Comparison of ENCODE assay signal across 22 mouse cellular contexts in the genomic region with DNA sequence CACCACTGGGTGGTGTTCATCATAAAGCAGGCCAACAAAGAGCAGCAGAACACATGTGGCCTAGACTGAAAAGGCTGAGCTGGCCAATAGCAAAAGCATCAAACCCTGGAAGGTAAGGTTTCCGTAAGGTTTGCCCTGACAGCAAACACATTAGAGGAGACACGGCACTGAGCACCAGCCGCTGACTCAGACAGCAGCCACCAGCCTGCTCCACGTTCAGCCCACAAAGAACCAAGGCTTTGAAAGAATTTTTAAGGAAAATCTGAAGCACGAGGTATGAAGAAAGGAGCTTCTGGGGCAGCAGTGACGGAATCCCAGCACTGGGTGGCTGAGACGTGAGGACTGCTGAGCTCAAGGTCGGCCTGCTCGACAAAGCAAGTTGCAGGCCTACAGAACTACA. TPM values are rescaled to one million over a fixed set of nuclear protein-coding genes. Genes with fewer than 3 reads are reported as not detected.
A peak's percentile ranks its signal among the peaks of the same experiment; 100 is the strongest.
DNase-seq lines count a peak whose midpoint lies in the region; ATAC-seq and TF ChIP-seq lines count a peak whose summit lies in the region.
"Had no signal": no experiment of that assay in that cellular context is flagged by ENCODE, and none has a peak within 500 bp of the region (broad histone marks: within the 10 kb centered on the region; RNA-seq: fewer than 3 reads in every experiment).

No protein-coding gene starts in this region.

- peak; percentile 13; the same call in 1 of the 2 replicates for TF ChIP-seq CTCF in layer of hippocampus, adult 2 months (conservative IDR thresholded peaks at IDR 0.05)

- peak overlapping the region; percentile 19; the same call in 1 of the 2 replicates for H3K27ac ChIP-seq in layer of hippocampus, adult 2 months
- H3K27ac ChIP-seq: forebrain, embryonic 10.5 days; forebrain, embryonic 13.5 days; heart, adult 2 months; heart, embryonic 10.5 days; heart, embryonic 13.5 days; hindbrain, embryonic 12.5 days; hindbrain, embryonic 15.5 days had no signal

- no peak overlapping the region for H3K4me3 ChIP-seq in layer of hippocampus, adult 2 months
- H3K4me3 ChIP-seq: forebrain, embryonic 10.5 days; forebrain, embryonic 13.5 days; heart, adult 2 months; heart, embryonic 10.5 days; heart, embryonic 13.5 days; hindbrain, embryonic 12.5 days; hindbrain, embryonic 15.5 days had no signal

- DNase-seq in layer of hippocampus, adult 2 months (ENCODE audit: low spot score in 2 of 2), result no peak
- DNase-seq in layer of hippocampus, adult 18-20 months (ENCODE audit: low spot score in 2 of 2), result no peak
- DNase-seq in ovary, postnatal 36 days (ENCODE audit: low spot score), result peak; percentile 21
- no peak for DNase-seq in ovary, postnatal 10 days (ENCODE audit: low spot score)
- no peak for DNase-seq in cerebellum, adult 11 months
- DNase-seq: adrenal gland, adult 2 months; adrenal gland, postnatal 14 days; cerebellum, adult 18-20 months; cerebellum, adult 9-10 months; cerebellum, postnatal 14 days; gastrocnemius, postnatal 25 days; heart, adult 2 months; heart, postnatal 14 days had no signal

- 0 out of 2 replicates have a peak, but pooled peaks have one; percentile 34 for ATAC-seq in megakaryocyte-erythroid progenitor cell, adult 5-6 weeks (replicated peaks; ENCODE audit: low FRiP score, low TSS enrichment, poor library complexity, severe bottlenecking)
- ATAC-seq: CD4-positive, CD25-positive, alpha-beta regulatory T cell, adult 4 months; forebrain, embryonic 13.5 days; forebrain, embryonic 16.5 days had no signal

RNA-seq across cellular contexts. Expression of a gene that starts 8.5 kb away (rescaled TPM):
- 100 to 1,000 TPM; 122 to 128 TPM for total RNA-seq in layer of hippocampus, adult 2 months (2021)
- 100 to 1,000 TPM; 129 to 135 TPM for total RNA-seq in layer of hippocampus, adult 18-20 months (2021)
- total RNA-seq in megakaryocyte-erythroid progenitor cell, adult 5-6 weeks (2014; fragmentation: Nextera tagmentation), result 62.9 and 64.6 TPM in 2 replicates
- total RNA-seq in megakaryocyte-erythroid progenitor cell, adult 5-6 weeks (2017), result 89.4 and 214 TPM in 2 replicates

RNA-seq across cellular contexts. Expression of a gene that starts 32.7 kb away (rescaled TPM):
- 10 to 100 TPM; 53.3 to 56.6 TPM for total RNA-seq in layer of hippocampus, adult 2 months (2021)
- total RNA-seq in layer of hippocampus, adult 18-20 months (2021), result 10 to 100 TPM; 50.7 to 52.7 TPM
- 122 and 145 TPM in 2 replicates for total RNA-seq in megakaryocyte-erythroid progenitor cell, adult 5-6 weeks (2014; fragmentation: Nextera tagmentation)
- 68.2 and 81.4 TPM in 2 replicates for total RNA-seq in megakaryocyte-erythroid progenitor cell, adult 5-6 weeks (2017)

RNA-seq across cellular contexts. Expression of a gene that starts 32.9 kb away (rescaled TPM):
- total RNA-seq in layer of hippocampus, adult 2 months (2021), result 100 to 1,000 TPM; 108 to 110 TPM
- total RNA-seq in layer of hippocampus, adult 18-20 months (2021), result 100 to 1,000 TPM; 112 to 114 TPM
- total RNA-seq in megakaryocyte-erythroid progenitor cell, adult 5-6 weeks (2014; fragmentation: Nextera tagmentation), result 17.2 and 19.0 TPM in 2 replicates
- total RNA-seq in megakaryocyte-erythroid progenitor cell, adult 5-6 weeks (2017), result 8.4 and 11.3 TPM in 2 replicates

Comparison
In these comparisons a context has a peak if more than half of its experiments do, and no peak if none do; other contexts are left out.
1. RNA of a gene that starts 32.9 kb away (total RNA-seq): 112 to 114 TPM in layer of hippocampus, adult 18-20 months and 108 to 110 TPM in layer of hippocampus, adult 2 months; 8.4 to 19.0 TPM in megakaryocyte-erythroid progenitor cell, adult 5-6 weeks; every median in the first group is over 4 times any median in the second.